Mouse (Mus musculus) heart, postnatal 25 days (tissue): ENCODE data around the gene Tfap2a. TPM values are rescaled to one million over a fixed set of nuclear protein-coding genes. Genes with fewer than 3 reads are reported as not detected.

ENCODE experiments used
- DNase-seq: peaks from one replicate; pipeline ENCODE4 v3.0.0; 2022; ENCODE audit warnings: low spot score
- intact Hi-C: fragments of 180-260 bp; cut with DNase I; formaldehyde crosslinking; loops from one replicate; pipeline ENCODE4 v1.15.1; 2025
- total RNA-seq, 2 experiments: library from RNA; stranded (reverse); gene quantifications; 2 replicates each; pipeline ENCODE4 v1.2.3; 2021

Gene Tfap2a
- total RNA-seq, 2 experiments from 2014 or later = 0.14 to 0.23 TPM

DNA sequence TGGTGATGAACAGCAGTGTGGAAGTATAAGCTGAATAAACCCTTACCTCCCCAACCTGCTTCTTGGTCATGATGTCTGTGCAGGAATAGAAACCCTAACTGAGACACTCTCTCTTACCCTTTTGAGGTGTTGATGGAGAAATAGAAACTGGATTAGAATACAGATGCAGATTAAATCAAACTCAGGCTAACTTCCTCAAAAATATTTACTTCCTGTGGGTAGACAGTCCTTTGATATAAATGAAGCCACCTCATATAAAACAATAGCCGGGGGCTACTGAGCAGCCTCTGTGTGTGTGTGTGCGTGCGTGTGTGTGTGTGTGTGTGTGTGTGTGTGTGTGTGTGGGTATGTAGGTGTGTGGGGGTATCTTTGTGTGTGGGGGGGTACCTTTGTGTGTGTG lies 52.4 kb downstream of the Tfap2a start:
- intact Hi-C loops = no loop called here
- DNase-seq = no peak

DNA sequence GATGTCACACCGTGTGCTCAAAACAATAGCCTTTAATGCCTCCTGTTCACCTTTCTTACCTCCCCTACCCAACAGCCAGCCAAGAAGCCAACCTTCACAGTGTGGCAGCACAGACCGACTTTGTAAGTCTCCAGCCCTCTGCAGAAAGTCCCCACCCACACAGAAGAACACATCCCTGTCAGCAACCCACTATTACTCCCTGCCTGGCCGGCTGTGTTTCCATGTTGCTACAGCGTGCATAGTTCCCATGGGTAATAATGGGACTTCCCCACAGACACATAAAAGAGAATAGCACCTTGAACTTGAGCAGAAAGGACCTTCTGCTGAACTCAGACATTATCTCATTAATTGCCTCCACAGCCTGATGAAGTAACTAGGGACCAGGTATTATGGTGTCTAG lies 61.4 kb downstream of the Tfap2a start:
- no peak for DNase-seq
- intact Hi-C loops = no loop called here

Other genes with a start within 250 kb of the Tfap2a start
- gene Gcnt2, start 121.4 kb upstream of the Tfap2a start, total RNA-seq = 10 to 100 TPM in 1 of 2 experiments, 1 to 10 TPM in 1; 8.3 to 11.2 TPM